Mouse (Mus musculus) liver, embryonic 14.5 days (tissue): Measurements from ENCODE around the gene Six1. TPM values are rescaled to one million over a fixed set of nuclear protein-coding genes. Genes with fewer than 3 reads are reported as not detected.

ENCODE experiments used
- ATAC-seq: fragments of 200-750 bp; cut with Nextera tagmentation; 2 replicates; pipeline ENCODE4 v1.8.0; 2017; ENCODE audit warnings: moderate number of reproducible peaks, mild to moderate bottlenecking, moderate library complexity; ENCODE audit not compliant: insufficient read depth
- DNase-seq, 3 experiments: peaks; one replicate each; pipeline ENCODE4 v3.0.0-alpha.2; 2012 to 2013; ENCODE audit warnings: low read depth in 3 of 3, low spot score in 3 of 3
- H3K27ac ChIP-seq: fragments of 300-500 bp; sonication (generic); 2 replicates; pipeline ENCODE4 v1.5.1; 2014; ENCODE audit warnings: moderate library complexity, mild to moderate bottlenecking, control low read depth, inconsistent platforms
- H3K27me3 ChIP-seq: fragments of 300-500 bp; sonication (generic); 2 replicates; pipeline ENCODE4 v1.6.1; 2014; ENCODE audit warnings: mild to moderate bottlenecking, low read length, moderate library complexity; ENCODE audit not compliant: control insufficient read depth, insufficient read depth
- H3K36me3 ChIP-seq: fragments of 300-500 bp; sonication (generic); replicated peaks from 2 replicates; pipeline ENCODE4 v1.6.1; 2014; ENCODE audit warnings: low read depth; ENCODE audit not compliant: control insufficient read depth, insufficient read depth
- H3K4me1 ChIP-seq, 2 experiments: fragments of 200-500 bp in 1 of 2; fragments of 300-500 bp in 1 of 2; sonication (generic) in 1 of 2; replicated peaks; 2 replicates each; pipeline ENCODE4 v1.6.1; 2012 to 2014; ENCODE audit warnings: antibody characterized with exemption in 1 of 2, inconsistent platforms in 1 of 2, low read length in 1 of 2; ENCODE audit not compliant: control insufficient read depth in 2 of 2, insufficient read depth in 2 of 2
- H3K4me2 ChIP-seq: fragments of 300-500 bp; sonication (generic); 2 replicates; pipeline ENCODE4 v1.6.1; 2014; ENCODE audit warnings: low read depth, mild to moderate bottlenecking, control low read depth, moderate library complexity
- H3K4me3 ChIP-seq, 2 experiments: fragments of 200-500 bp in 1 of 2; fragments of 300-500 bp in 1 of 2; sonication (generic) in 1 of 2; 2 replicates each; pipeline ENCODE4 v1.5.1; 2012 to 2014; ENCODE audit warnings: low read depth in 2 of 2, low read length in 2 of 2, mild to moderate bottlenecking in 2 of 2, control low read depth in 1 of 2, inconsistent platforms in 1 of 2, moderate library complexity in 1 of 2; ENCODE audit not compliant: insufficient read depth in 1 of 2
- H3K9ac ChIP-seq: fragments of 300-500 bp; sonication (generic); replicated peaks from 2 replicates; pipeline ENCODE4 v1.6.1; 2014; ENCODE audit warnings: mild to moderate bottlenecking, control low read depth, moderate library complexity
- H3K9me3 ChIP-seq: fragments of 300-500 bp; sonication (generic); 2 replicates; pipeline ENCODE4 v1.6.1; 2016; ENCODE audit warnings: low read length, mixed read lengths; ENCODE audit not compliant: control insufficient read depth
- CTCF ChIP-seq: IDR thresholded peaks from 2 replicates; pipeline ENCODE4 v1.5.1; 2016; ENCODE audit warnings: antibody characterized with exemption, low read depth, control low read depth
- EP300 ChIP-seq: IDR thresholded peaks from 2 replicates; pipeline ENCODE4 v1.6.1; 2016; ENCODE audit warnings: antibody characterized with exemption, low read depth
- WGBS: fragments of 180-500 bp; shearing (Covaris S2); extraction: QIAGEN DNeasy Blood & Tissue Kit; methylation state at CpG from one replicate; pipeline ENCODE4 v1.1.7; 2014; ENCODE audit not compliant: insufficient replicate concordance; 5-methylcytosine and 5-hydroxymethylcytosine counted together
- polyA plus RNA-seq, 2 experiments: library from polyadenylated mRNA; depleted of rRNA in 1 of 2; stranded (reverse) in 1 of 2; unstranded in 1 of 2; fragments of >200 nt; fragmentation: Nextera tagmentation in 1 of 2; extraction: Ambion mirVana in 1 of 2; gene quantifications; 2 replicates each; pipeline versions ENCODE4 v1.2.1 to v1.2.3; 2012 to 2014

Six1 gene
- polyA plus RNA-seq, 2 experiments, result 0.07 TPM; not detected in 1

DNA sequence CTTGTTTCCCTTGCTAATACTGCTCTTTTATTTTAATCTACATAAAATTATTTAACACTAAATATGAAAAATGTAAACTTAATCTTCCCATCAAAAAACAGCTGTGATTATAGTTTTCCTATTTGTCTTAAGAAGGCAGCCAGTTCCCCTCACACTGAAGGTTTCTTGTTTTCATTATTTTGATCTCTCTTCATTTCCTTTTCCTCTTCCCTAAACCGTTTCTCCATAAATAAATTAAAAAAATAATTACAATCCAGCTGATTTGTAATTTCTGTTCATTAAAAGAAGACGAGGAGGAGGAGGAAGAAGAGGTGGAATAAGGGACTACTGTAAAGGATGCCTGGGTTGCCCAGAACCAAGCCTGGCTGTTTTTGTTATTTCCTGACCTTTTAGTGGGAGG, 10.8 kb downstream of the Six1 start:
- H3K4me2 ChIP-seq, result no peak overlapping the region
- no peak overlapping the region for H3K27ac ChIP-seq
- no peaks in the 10 kb centered on the region for H3K36me3 ChIP-seq
- H3K9ac ChIP-seq, result no peak overlapping the region
- TF ChIP-seq CTCF (no peak), EP300 (no peak)
- DNase-seq (no peak), ATAC-seq (no peak)
- H3K4me1 ChIP-seq, result no peaks in the 10 kb centered on the region
- 9% methylated on average over 2 of the region's 2 CpGs for WGBS
- peaks cover 100% of the 10 kb centered on the region for H3K27me3 ChIP-seq
- no peak overlapping the region for H3K4me3 ChIP-seq
- H3K9me3 ChIP-seq, result no peaks in the 10 kb centered on the region

DNA sequence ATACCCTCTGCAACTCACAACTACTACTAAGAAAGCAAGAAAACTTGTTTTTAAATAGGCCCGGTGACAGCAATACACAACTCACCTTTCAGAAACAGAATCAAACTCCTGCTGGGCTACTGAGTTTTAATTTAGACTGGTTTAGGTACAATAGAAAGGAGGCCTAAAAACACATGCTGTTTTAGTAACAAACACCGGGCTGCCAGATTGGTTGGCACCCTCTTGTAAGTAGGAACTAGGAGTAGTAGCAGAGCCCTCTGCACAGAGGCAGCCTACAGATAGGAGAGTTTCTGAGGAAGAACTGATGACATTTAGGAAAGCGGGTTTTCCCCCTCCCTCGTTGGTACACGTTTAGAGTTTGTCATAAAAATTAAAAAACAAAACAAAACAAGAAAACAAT, 11.3 kb downstream of the Six1 start:
- Histone ChIP-seq H3K9ac (no peak overlapping the region), H3K27ac (no peak overlapping the region), H3K4me1 (no peaks in the 10 kb centered on the region), H3K4me2 (no peak overlapping the region), H3K9me3 (no peaks in the 10 kb centered on the region), H3K36me3 (no peaks in the 10 kb centered on the region), H3K27me3 (peaks cover 100% of the 10 kb centered on the region), H3K4me3 (no peak overlapping the region)
- TF ChIP-seq CTCF (no peak), EP300 (no peak)
- ATAC-seq (no peak), DNase-seq (no peak)
- WGBS, result 4% methylated on average over 5 of the region's 5 CpGs

DNA sequence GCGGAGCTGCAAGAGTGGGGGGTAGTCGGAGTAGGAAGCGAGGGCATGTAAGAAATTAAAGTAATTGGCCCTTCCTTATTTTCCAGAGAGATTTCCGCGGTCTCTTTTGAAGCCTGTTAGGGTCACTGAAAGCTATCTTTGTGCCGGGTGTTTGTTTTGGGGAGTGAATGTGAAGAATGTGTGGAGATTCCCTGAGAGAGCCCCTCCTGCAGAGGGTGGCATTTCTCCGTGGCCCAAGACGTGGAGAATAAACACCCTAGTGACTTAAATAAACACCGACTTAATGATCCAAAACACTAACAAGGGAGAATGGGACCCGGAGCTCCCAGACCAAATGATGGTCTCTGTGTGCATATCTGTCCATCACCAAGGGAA, 12.4 kb downstream of the Six1 start:
- TF ChIP-seq CTCF (no peak), EP300 (no peak)
- Histone ChIP-seq H3K36me3 (no peaks in the 10 kb centered on the region), H3K4me1 (no peaks in the 10 kb centered on the region), H3K9me3 (no peaks in the 10 kb centered on the region), H3K4me2 (no peak overlapping the region), H3K9ac (no peak overlapping the region), H3K27ac (no peak overlapping the region), H3K4me3 (no peak overlapping the region), H3K27me3 (peaks cover 98% of the 10 kb centered on the region)
- DNase-seq (no peak), ATAC-seq (no peak)
- WGBS, result 1% methylated on average over 10 of the region's 10 CpGs

- Histone ChIP-seq H3K36me3 (no peaks in the 10 kb centered on the region), H3K27me3 (peaks cover 98% of the 10 kb centered on the region), H3K9ac (no peak overlapping the region), H3K4me2 (no peak overlapping the region), H3K27ac (no peak overlapping the region), H3K4me1 (no peaks in the 10 kb centered on the region), H3K4me3 (no peak overlapping the region), H3K9me3 (no peaks in the 10 kb centered on the region)
- 2% methylated on average over 27 of the region's 27 CpGs for WGBS
- DNase-seq, result no peak
- TF ChIP-seq EP300 (no peak), CTCF (no peak)
- no peak for ATAC-seq
Observed at GRCm38 (mm10) chr12:73040563-73041255, 13.0 kb downstream of the Six1 start.

DNA sequence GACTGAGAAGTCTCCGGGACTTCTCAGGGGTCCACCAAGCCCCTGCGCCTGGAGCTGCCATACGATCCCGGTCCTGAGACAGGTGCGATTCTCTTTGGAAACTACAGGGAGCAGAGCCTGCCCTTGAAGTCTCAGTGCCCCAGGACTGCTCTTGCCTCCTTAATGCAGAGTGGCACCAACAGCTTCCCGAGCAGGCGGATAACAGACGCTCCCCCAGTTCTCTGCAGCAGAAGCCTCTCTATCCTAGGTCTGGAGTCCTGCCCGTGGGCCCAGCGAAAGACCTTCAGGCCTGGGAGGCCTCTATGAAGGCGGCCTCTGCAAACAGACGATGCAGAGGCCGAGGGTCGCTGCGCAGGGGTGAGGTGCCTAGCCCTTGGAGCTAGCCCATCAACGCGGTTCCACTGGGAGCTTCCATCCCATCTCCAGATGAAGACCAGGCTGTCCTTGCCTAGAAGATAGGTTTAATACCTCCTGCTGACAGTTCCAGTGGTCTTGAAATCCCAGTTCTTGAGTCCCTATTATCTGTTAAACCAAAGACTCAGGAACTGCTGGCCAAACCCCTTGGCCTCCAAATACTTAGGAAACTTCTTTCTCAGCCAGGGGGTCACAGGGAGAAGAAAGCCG, 13.6 kb downstream of the Six1 start:
- H3K9me3 ChIP-seq, result no peaks in the 10 kb centered on the region
- TF ChIP-seq CTCF, result no peak
- no peaks in the 10 kb centered on the region for H3K36me3 ChIP-seq
- H3K9ac ChIP-seq, result no peak overlapping the region
- no peak overlapping the region for H3K4me2 ChIP-seq
- DNase-seq, result no peak
- 2% methylated on average over 18 of the region's 18 CpGs for WGBS
- H3K4me1 ChIP-seq, result no peaks in the 10 kb centered on the region
- H3K27me3 ChIP-seq, result peaks cover 97% of the 10 kb centered on the region
- ATAC-seq, result no peak
- H3K4me3 ChIP-seq, result no peak overlapping the region
- no peak overlapping the region for H3K27ac ChIP-seq
